Mouse (Mus musculus): Measurements from ENCODE around the gene Gusb.

DNA sequence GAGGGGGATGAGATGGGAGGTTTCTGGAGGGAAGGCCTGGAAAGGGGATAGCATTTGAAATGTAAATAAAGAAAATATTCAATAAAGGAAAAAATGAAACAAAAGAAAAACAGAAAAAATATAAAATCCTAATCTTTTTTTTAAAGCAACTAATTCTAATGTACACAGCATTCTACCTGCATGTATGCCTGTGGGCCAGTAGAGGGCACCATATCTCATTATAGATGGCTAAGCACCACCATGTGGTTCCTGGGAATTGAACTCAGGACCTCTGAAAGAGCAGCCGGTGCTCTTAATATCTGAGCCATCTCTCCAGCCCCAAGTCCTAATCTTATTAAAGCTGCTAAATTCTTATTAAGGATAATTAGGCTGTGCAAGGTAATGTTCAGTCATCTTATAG is 4.5 kb upstream of the Gusb start:
- TF ChIP-seq CTCF (IDR thresholded peaks at IDR 0.05; ENCODE audit: extremely low read depth, insufficient read depth, low read length) (peak; percentile 20; the same call in 1 of the 2 replicates), POLR2A (IDR thresholded peaks at IDR 0.05; ENCODE audit: extremely low read depth, insufficient read depth, low read length) (no peak)
